In genomic region chr8:74899796-74900195, GRCm38 (mm10) we compare ENCODE assay signal across 23 mouse cellular contexts. TPM values are rescaled to one million over a fixed set of nuclear protein-coding genes. Genes with fewer than 3 reads are reported as not detected.
DNase-seq lines count a peak whose midpoint lies in the region.
"Had no signal": no experiment of that assay in that cellular context is flagged by ENCODE, and none has a peak within 500 bp of the region (broad histone marks: within the 10 kb centered on the region; RNA-seq: fewer than 3 reads in every experiment).

No protein-coding gene starts in this region.

- peak; percentile 75 for DNase-seq in right cerebral cortex, adult 18-20 months
- no peak for DNase-seq in right cerebral cortex, postnatal 14 days
- DNase-seq in layer of hippocampus, adult 8-10 months (ENCODE audit: low spot score in 2 of 2), result peak; percentile 73 to 75
- DNase-seq in left cerebral cortex, postnatal 25 days (ENCODE audit: low spot score in 2 of 2), result peak; percentile 49 to 89
- DNase-seq in adrenal gland, adult 2 months, result no peak
- DNase-seq in kidney, adult 18-20 months, result no peak
- DNase-seq in neural tube, embryonic 10.5 days (ENCODE audit: extremely low spot score, low spot score), result no peak
- DNase-seq: adrenal gland, postnatal 36 days; cerebellum, postnatal 14 days; embryo, embryonic 11 days; gastrocnemius, postnatal 25 days; lung, postnatal 10 days; thymus, adult 2 months had no signal

- intact Hi-C loops in left cerebral cortex, postnatal 25 days (cut with DNase I), result no loop called here

RNA-seq across cellular contexts. Expression of gene Isx, which starts 26.8 kb away (rescaled TPM):
- total RNA-seq in layer of hippocampus, adult 8-10 months (2022), result under 1 TPM in 1 of 4 experiments, not detected in 3; 0.26 TPM
- total RNA-seq in left cerebral cortex, postnatal 25 days (2021), result under 1 TPM in 1 of 2 experiments, not detected in 1; 0.21 TPM
- not detected for total RNA-seq in adrenal gland, adult 2 months (2021)
- polyA plus RNA-seq in adrenal gland, adult 2 months (2012; rRNA removed), result 0.28 TPM in 1 of 2 replicates, not detected in the other
- total RNA-seq: adrenal gland, postnatal 36 days; gastrocnemius, postnatal 25 days; heart, adult 8-10 months; layer of hippocampus, postnatal 10 days; megakaryocyte, adult 5-6 weeks had no signal
- polyA plus RNA-seq: activated CD4-positive, CD25-positive, alpha-beta regulatory T cell, adult 4 months; forebrain, embryonic 11.5 days; hindbrain, embryonic 11.5 days; kidney, embryonic 14.5 days; midbrain, embryonic 15.5 days; neural tube, embryonic 11.5 days; Patski had no signal

Comparison
In these comparisons a context has a peak if more than half of its experiments do, and no peak if none do; other contexts are left out.
1. DNase-seq: peak in right cerebral cortex, adult 18-20 months (single experiment), layer of hippocampus, adult 8-10 months (2 of 2) and left cerebral cortex, postnatal 25 days (2 of 2); none in right cerebral cortex, postnatal 14 days (single experiment), adrenal gland, adult 2 months (single experiment), kidney, adult 18-20 months (single experiment) and neural tube, embryonic 10.5 days (single experiment).